In the genomic region with DNA sequence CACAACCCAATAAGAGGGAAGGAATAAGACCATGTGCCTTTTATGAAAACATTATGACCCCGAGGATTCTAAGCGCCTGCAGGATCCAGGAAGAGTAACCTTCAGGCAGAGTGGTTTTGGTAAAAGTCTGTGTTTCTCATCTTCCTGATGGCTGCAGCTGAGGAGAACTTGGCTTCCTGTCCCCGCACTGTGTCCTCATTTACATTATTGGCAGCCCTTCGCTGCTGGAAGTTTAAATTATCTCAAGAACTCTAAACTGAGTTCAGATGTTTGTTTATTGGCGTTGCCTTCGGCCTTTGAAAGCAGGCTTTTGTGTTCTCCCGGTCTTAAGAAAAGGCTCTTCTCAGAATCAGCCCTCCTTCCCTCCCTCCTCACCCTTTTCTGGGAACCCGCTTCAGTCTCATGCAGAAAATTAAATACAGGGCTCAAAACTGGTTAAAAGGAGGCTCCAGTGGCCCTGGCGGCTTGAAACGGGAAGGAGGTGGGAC, we compare ENCODE assay signal across 8 mouse cellular contexts.
DNase-seq lines count a peak whose midpoint lies in the region; ATAC-seq lines count a peak whose summit lies in the region.

No protein-coding gene starts in this region.

- DNase-seq in kidney, adult 18-20 months: no peak
- DNase-seq in embryonic facial prominence, embryonic 11.5 days (ENCODE audit: low spot score): no peak
- no peak for DNase-seq in hindbrain, embryonic 14.5 days (ENCODE audit: low spot score)
- DNase-seq in adrenal gland, postnatal 4 days (ENCODE audit: low spot score in 2 of 2): no peak
- no peak for DNase-seq in thymus, postnatal 25 days
- no peak for DNase-seq in embryo, embryonic 9.5 days (ENCODE audit: extremely low spot score)

- peak overlapping the region; percentile 5; the same call in 1 of the 2 replicates for H3K27ac ChIP-seq in kidney, embryonic 16.5 days (ENCODE audit: low read length)
- no peak overlapping the region for H3K27ac ChIP-seq in embryonic facial prominence, embryonic 11.5 days (replicated peaks; ENCODE audit: low read depth, low read length)
- H3K27ac ChIP-seq in hindbrain, embryonic 14.5 days: peak overlapping the region; percentile 88
- peak overlapping the region; percentile 93 for H3K27ac ChIP-seq in midbrain, embryonic 15.5 days

- peak overlapping the region; percentile 55 for H3K4me3 ChIP-seq in kidney, embryonic 16.5 days (ENCODE audit: low read length)
- H3K4me3 ChIP-seq in embryonic facial prominence, embryonic 11.5 days (ENCODE audit: low read depth, low read length): peak overlapping the region; percentile 50
- H3K4me3 ChIP-seq in hindbrain, embryonic 14.5 days (replicated peaks; ENCODE audit: low read length): peak overlapping the region; percentile 65
- H3K4me3 ChIP-seq in midbrain, embryonic 15.5 days: peak overlapping the region; percentile 79

- H3K9me3 ChIP-seq in kidney, embryonic 16.5 days (ENCODE audit: low read length): no peaks in the 10 kb centered on the region
- no peaks in the 10 kb centered on the region for H3K9me3 ChIP-seq in embryonic facial prominence, embryonic 11.5 days (replicated peaks; ENCODE audit: control insufficient read depth, low read length)
- H3K9me3 ChIP-seq in hindbrain, embryonic 14.5 days (ENCODE audit: control insufficient read depth, low read length): no peaks in the 10 kb centered on the region
- no peaks in the 10 kb centered on the region for H3K9me3 ChIP-seq in midbrain, embryonic 15.5 days

- H3K27me3 ChIP-seq in kidney, embryonic 16.5 days (ENCODE audit: insufficient read depth, low read length): no peaks in the 10 kb centered on the region
- no peaks in the 10 kb centered on the region for H3K27me3 ChIP-seq in embryonic facial prominence, embryonic 11.5 days (ENCODE audit: control insufficient read depth, insufficient read depth, low read length)
- no peaks in the 10 kb centered on the region for H3K27me3 ChIP-seq in hindbrain, embryonic 14.5 days (ENCODE audit: control insufficient read depth, insufficient read depth, low read length)
- H3K27me3 ChIP-seq in midbrain, embryonic 15.5 days (replicated peaks): no peaks in the 10 kb centered on the region

- H3K9ac ChIP-seq in kidney, embryonic 16.5 days (replicated peaks; ENCODE audit: low read length): peak overlapping the region; percentile 55
- peak overlapping the region; percentile 56 for H3K9ac ChIP-seq in embryonic facial prominence, embryonic 11.5 days (replicated peaks; ENCODE audit: low read length)
- peak overlapping the region; percentile 6; the same call in 1 of the 2 replicates for H3K9ac ChIP-seq in hindbrain, embryonic 14.5 days
- H3K9ac ChIP-seq in midbrain, embryonic 15.5 days: peak overlapping the region; percentile 79; the same call in 1 of the 2 replicates

- no peaks in the 10 kb centered on the region for H3K36me3 ChIP-seq in kidney, embryonic 16.5 days (ENCODE audit: insufficient read depth, low read length)
- no peaks in the 10 kb centered on the region for H3K36me3 ChIP-seq in embryonic facial prominence, embryonic 11.5 days (replicated peaks; ENCODE audit: control insufficient read depth, insufficient read depth, low read depth, low read length)
- H3K36me3 ChIP-seq in hindbrain, embryonic 14.5 days (replicated peaks; ENCODE audit: control insufficient read depth, insufficient read depth): no peaks in the 10 kb centered on the region
- no peaks in the 10 kb centered on the region for H3K36me3 ChIP-seq in midbrain, embryonic 15.5 days (replicated peaks)

- no peak for ATAC-seq in kidney, embryonic 16.5 days (ENCODE audit: low FRiP score, low TSS enrichment)
- no peak for ATAC-seq in embryonic facial prominence, embryonic 11.5 days (replicated peaks; ENCODE audit: insufficient number of reproducible peaks, low FRiP score, low TSS enrichment, low read depth)
- peak; percentile 3; the same call in 1 of the 2 replicates for ATAC-seq in hindbrain, embryonic 14.5 days (ENCODE audit: low FRiP score)
- no peak for ATAC-seq in midbrain, embryonic 15.5 days (replicated peaks)

- H3K4me2 ChIP-seq in kidney, embryonic 16.5 days (replicated peaks; ENCODE audit: low read depth, low read length): peak overlapping the region; percentile 77
- H3K4me2 ChIP-seq in embryonic facial prominence, embryonic 11.5 days (ENCODE audit: low read depth, low read length): peak overlapping the region; percentile 45
- peak overlapping the region; percentile 75 for H3K4me2 ChIP-seq in hindbrain, embryonic 14.5 days (replicated peaks)
- H3K4me2 ChIP-seq in midbrain, embryonic 15.5 days: peak overlapping the region; percentile 68

- H3K4me1 ChIP-seq in kidney, embryonic 16.5 days (ENCODE audit: insufficient read depth, low read length): peaks cover 18% of the 10 kb centered on the region
- H3K4me1 ChIP-seq in embryonic facial prominence, embryonic 11.5 days (ENCODE audit: control insufficient read depth, insufficient read depth, low read length): no peaks in the 10 kb centered on the region; the same call in none of the 2 replicates
- peaks cover 35% of the 10 kb centered on the region for H3K4me1 ChIP-seq in hindbrain, embryonic 14.5 days (replicated peaks; ENCODE audit: control insufficient read depth, insufficient read depth, low read length)
- peaks cover 41% of the 10 kb centered on the region for H3K4me1 ChIP-seq in midbrain, embryonic 15.5 days

- 9% methylated on average over 10 of the region's 10 CpGs for WGBS in kidney, embryonic 16.5 days
- 3% methylated on average over 10 of the region's 10 CpGs for WGBS in embryonic facial prominence, embryonic 11.5 days
- WGBS in hindbrain, embryonic 14.5 days: 3% methylated on average over 10 of the region's 10 CpGs
- WGBS in midbrain, embryonic 15.5 days: 2% methylated on average over 10 of the region's 10 CpGs

Comparison
In these comparisons a context has a peak if more than half of its experiments do, and no peak if none do; other contexts are left out.
1. H3K9ac ChIP-seq: peak in every context shown above with its lines; median percentile 79 in midbrain, embryonic 15.5 days; 56 in embryonic facial prominence, embryonic 11.5 days; 55 in kidney, embryonic 16.5 days; 6 in hindbrain, embryonic 14.5 days.